Mouse (Mus musculus) spleen, adult 2 months (tissue): ENCODE measurements around the gene Mymx.

Experiments
- CTCF ChIP-seq: fragments of 200-500 bp; IDR thresholded peaks from 2 replicates; pipeline ENCODE4 v1.5.1; 2011; ENCODE audit warnings: mild to moderate bottlenecking, inconsistent platforms; ENCODE audit not compliant: insufficient read depth, insufficient read length, insufficient replicate concordance; ENCODE audit errors: extremely low read depth
- POLR2A ChIP-seq: fragments of 200-500 bp; IDR thresholded peaks from 2 replicates; pipeline ENCODE4 v1.6.1; 2011; ENCODE audit warnings: low read depth, low read length, inconsistent platforms

DNA sequence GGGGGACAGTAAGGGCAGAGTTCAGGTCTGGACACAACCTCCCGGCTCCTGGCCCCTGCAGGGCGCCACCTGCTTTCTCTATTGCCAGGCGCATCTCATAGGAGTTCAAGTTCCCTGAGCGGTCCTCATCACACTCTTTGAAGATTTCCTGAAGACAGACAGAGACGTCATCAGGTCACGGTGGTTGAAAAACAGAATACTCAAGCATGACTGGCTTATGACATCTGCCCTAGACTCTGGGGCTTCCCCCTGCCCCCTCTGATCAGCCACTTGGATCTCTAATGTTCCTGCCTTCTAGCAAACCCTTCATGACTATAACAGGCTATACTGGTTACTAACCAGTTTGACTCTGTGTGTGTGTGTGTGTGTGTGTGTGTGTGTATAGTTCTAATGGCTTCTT is 30.0 kb upstream of the Mymx start:
- no peak for TF ChIP-seq CTCF
- TF ChIP-seq POLR2A: no peak
